Mouse (Mus musculus) hindbrain, postnatal 0 days (tissue): Measurements from ENCODE around the gene Itga9. TPM values are rescaled to one million over a fixed set of nuclear protein-coding genes. Genes with fewer than 3 reads are reported as not detected.

Experiments
- ATAC-seq: fragments of 200-750 bp; cut with Nextera tagmentation; 2 replicates; pipeline ENCODE4 v1.8.0; 2017; ENCODE audit warnings: mild to moderate bottlenecking, moderate TSS enrichment, moderate library complexity
- DNase-seq: peaks from one replicate; pipeline ENCODE4 v3.0.0-alpha.2; 2015; ENCODE audit warnings: low spot score
- H3K27ac ChIP-seq: fragments of 300-500 bp; sonication (generic); 2 replicates; pipeline ENCODE4 v1.5.1; 2014; ENCODE audit warnings: mild to moderate bottlenecking
- H3K27me3 ChIP-seq: fragments of 300-500 bp; sonication (generic); 2 replicates; pipeline ENCODE4 v1.6.1; 2014; ENCODE audit warnings: low read length, mixed read lengths; ENCODE audit not compliant: insufficient read depth
- H3K36me3 ChIP-seq: fragments of 300-500 bp; sonication (generic); 2 replicates; pipeline ENCODE4 v1.6.1; 2014; ENCODE audit warnings: low read length, mixed read lengths; ENCODE audit not compliant: insufficient read depth
- H3K4me1 ChIP-seq: fragments of 300-500 bp; sonication (generic); 2 replicates; pipeline ENCODE4 v1.6.1; 2014; ENCODE audit warnings: antibody characterized with exemption, low read length, mixed read lengths; ENCODE audit not compliant: insufficient read depth
- H3K4me2 ChIP-seq: fragments of 300-500 bp; sonication (generic); 2 replicates; pipeline ENCODE4 v1.6.1; 2014; ENCODE audit warnings: low read depth, mild to moderate bottlenecking, low read length, moderate library complexity, mixed read lengths
- H3K4me3 ChIP-seq: fragments of 300-500 bp; sonication (generic); 2 replicates; pipeline ENCODE4 v1.5.1; 2014; ENCODE audit warnings: low read length
- H3K9ac ChIP-seq: fragments of 300-500 bp; sonication (generic); replicated peaks from 2 replicates; pipeline ENCODE4 v1.6.1; 2014; ENCODE audit warnings: mild to moderate bottlenecking, low read length, moderate library complexity, mixed read lengths
- H3K9me3 ChIP-seq: fragments of 300-500 bp; sonication (generic); 2 replicates; pipeline ENCODE4 v1.6.1; 2016; ENCODE audit warnings: low read length, mixed read lengths
- CTCF ChIP-seq: IDR thresholded peaks from 2 replicates; pipeline ENCODE4 v1.5.1; 2016; ENCODE audit warnings: antibody characterized with exemption, control low read depth, low read depth
- WGBS: fragments of 180-500 bp; shearing (Covaris S2); extraction: QIAGEN DNeasy Blood & Tissue Kit; methylation state at CpG from one replicate; pipeline ENCODE4 v1.1.7; 2014; 5-methylcytosine and 5-hydroxymethylcytosine counted together
- polyA plus RNA-seq: library from polyadenylated mRNA; unstranded; fragments of >200 nt; fragmentation: Nextera tagmentation; extraction: Ambion mirVana; gene quantifications from 2 replicates; pipeline ENCODE4 v1.2.1, GENCODE M21; 2015
- total RNA-seq: library from RNA; depleted of rRNA; stranded (reverse); fragments of >200 nt; gene quantifications from 2 replicates; pipeline ENCODE4 v1.2.3, GENCODE M21; 2014

The Itga9 gene
- total and polyA plus RNA-seq, 2 experiments from 2014 or later, result 1.5 to 4.4 TPM

DNA sequence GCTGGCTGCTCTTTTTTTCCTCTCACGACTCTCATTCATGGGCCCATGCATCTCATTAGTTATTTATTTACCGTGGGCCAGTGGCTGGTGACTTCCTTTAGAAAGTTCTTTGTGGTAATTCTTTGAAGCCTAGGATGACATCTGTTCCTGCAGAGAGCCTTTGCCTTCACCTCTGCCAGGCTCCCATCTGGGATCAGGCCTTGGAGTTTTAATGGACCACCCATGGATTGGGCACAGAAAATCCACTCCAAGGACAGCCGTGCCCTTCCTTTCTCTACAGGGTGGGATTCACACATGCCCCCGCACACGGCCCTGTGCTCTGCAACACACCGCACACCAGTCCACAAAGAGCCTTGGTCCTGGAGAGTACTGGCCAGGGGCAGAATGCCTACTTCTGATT is 295.4 kb downstream of the Itga9 start:
- DNase-seq (peak; percentile 58), ATAC-seq (peak; percentile 76)
- Histone ChIP-seq H3K4me2 (no peak overlapping the region), H3K4me3 (no peak overlapping the region), H3K27ac (no peak overlapping the region), H3K9me3 (no peaks in the 10 kb centered on the region), H3K9ac (no peak overlapping the region), H3K4me1 (no peaks in the 10 kb centered on the region), H3K27me3 (no peaks in the 10 kb centered on the region), H3K36me3 (no peaks in the 10 kb centered on the region)
- 18% methylated on average over 6 of the region's 6 CpGs for WGBS
- no peak for TF ChIP-seq CTCF

DNA sequence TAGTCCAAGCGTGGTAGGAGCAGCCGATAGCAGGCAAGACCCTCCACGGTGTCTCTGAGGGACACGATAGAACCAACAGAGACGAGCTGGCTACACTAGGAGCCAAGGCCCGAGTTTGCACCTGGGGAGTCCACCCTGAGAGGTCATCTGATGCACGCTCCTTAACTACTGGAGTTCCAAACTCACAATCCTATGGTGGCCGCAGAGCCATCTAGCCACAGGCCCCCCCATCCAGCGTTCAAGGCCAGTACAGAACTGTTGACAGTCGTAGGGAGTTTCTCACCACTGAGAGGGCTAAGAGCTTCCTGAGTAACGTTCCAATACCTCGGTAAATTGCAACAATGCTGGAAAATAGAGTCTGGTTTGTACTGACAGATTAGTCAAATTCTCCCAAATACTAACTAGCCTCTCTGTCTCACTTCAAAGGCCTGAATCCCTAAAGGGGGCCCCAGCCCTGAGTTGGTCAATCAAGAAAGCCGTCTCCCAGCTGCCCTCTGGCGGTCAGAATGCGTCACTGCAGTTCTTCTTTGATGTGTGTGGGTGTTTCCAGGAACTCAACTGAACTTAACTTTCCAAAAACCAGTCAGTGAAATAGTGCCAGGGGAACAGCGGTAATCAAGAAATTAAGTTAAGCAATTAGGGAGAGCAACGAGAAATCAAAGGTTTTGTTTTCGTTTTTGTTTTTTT is 301.6 kb downstream of the Itga9 start:
- no peaks in the 10 kb centered on the region for H3K9me3 ChIP-seq
- TF ChIP-seq CTCF, result peak; percentile 95
- 53% methylated on average over 18 of the region's 18 CpGs for WGBS
- no peak overlapping the region for H3K4me2 ChIP-seq
- H3K9ac ChIP-seq, result no peak overlapping the region
- ATAC-seq (peak; percentile 56), DNase-seq (peak; percentile 85)
- H3K27ac ChIP-seq, result no peak overlapping the region
- no peaks in the 10 kb centered on the region for H3K27me3 ChIP-seq
- no peak overlapping the region for H3K4me3 ChIP-seq
- H3K36me3 ChIP-seq, result no peaks in the 10 kb centered on the region
- no peaks in the 10 kb centered on the region for H3K4me1 ChIP-seq

DNA sequence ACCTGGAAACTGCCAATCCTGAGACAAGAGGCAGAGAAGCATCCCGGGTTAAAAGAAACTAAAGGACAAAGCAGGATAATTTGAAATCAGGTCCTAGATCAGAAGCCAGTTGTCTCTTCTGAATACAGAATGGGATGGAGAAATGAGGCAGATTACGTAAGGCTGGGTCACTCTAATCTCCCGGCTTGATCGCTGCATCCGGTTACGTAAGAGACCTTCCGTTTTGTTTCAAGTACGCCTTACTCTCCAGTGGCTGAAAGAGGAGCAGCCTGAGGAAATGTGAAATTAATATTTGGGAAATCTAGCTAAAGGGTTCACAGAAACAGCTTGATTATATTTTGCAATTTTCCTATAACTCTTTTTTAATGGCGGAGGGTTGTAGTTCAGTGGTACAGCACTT is 306.6 kb downstream of the Itga9 start:
- no peak for TF ChIP-seq CTCF
- Histone ChIP-seq H3K4me2 (no peak overlapping the region), H3K27me3 (no peaks in the 10 kb centered on the region), H3K9ac (no peak overlapping the region), H3K36me3 (no peaks in the 10 kb centered on the region), H3K4me1 (no peaks in the 10 kb centered on the region), H3K4me3 (no peak overlapping the region), H3K27ac (no peak overlapping the region), H3K9me3 (no peaks in the 10 kb centered on the region)
- DNase-seq (no peak), ATAC-seq (no peak)
- WGBS, result 90% methylated on average over 9 of the region's 9 CpGs

DNA sequence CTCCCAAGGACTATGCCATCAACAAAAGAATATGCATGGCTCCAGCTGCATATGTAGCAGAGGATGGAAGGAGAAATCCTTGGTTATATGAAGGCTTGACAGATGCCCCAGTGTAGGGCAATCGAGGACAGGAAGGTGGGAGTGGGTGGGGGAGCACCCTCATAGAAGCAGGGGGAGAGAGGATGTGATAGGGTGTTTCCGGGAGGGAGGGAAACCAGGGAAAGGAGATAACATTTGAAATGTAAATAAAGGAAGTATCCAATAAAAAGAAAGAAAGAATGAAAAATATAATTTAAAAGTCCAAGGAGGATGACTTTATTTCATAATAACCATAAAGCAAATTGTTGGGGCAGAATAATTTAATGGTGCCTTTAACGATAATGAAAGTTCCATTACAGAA is 307.1 kb downstream of the Itga9 start:
- TF ChIP-seq CTCF, result no peak
- no peak overlapping the region for H3K4me2 ChIP-seq
- no peaks in the 10 kb centered on the region for H3K4me1 ChIP-seq
- DNase-seq (no peak), ATAC-seq (no peak)
- H3K27ac ChIP-seq, result no peak overlapping the region
- H3K9me3 ChIP-seq, result no peaks in the 10 kb centered on the region
- H3K4me3 ChIP-seq, result no peak overlapping the region
- no peaks in the 10 kb centered on the region for H3K27me3 ChIP-seq
- no peak overlapping the region for H3K9ac ChIP-seq
- WGBS, result 90% methylated on average over 3 of the region's 3 CpGs
- H3K36me3 ChIP-seq, result no peaks in the 10 kb centered on the region

DNA sequence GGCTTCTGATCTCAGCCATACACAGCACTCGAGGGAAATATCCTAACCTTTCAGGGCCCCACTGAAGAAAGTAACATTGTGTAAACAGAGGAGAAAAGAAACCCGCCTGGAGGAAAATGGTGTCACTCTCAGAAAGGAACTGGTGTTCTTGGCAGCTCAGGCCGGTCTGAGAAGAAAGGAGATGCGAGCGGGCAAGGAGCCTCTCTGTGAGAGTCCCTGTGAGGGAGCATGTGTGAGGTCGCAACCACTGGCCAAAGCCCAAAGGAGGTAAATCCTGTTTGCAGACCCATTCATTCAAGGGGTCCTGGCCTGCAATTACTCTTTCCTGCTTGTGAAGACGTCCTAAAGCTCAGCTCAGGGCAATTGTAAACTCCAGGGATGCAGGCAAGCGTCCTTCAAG is 308.1 kb downstream of the Itga9 start:
- TF ChIP-seq CTCF, result no peak
- no peaks in the 10 kb centered on the region for H3K9me3 ChIP-seq
- no peak overlapping the region for H3K9ac ChIP-seq
- H3K36me3 ChIP-seq, result no peaks in the 10 kb centered on the region
- ATAC-seq (no peak; the same call in 1 of the 2 replicates), DNase-seq (peak; percentile 33)
- H3K4me1 ChIP-seq, result no peaks in the 10 kb centered on the region
- H3K27me3 ChIP-seq, result no peaks in the 10 kb centered on the region
- no peak overlapping the region for H3K27ac ChIP-seq
- no peak overlapping the region for H3K4me3 ChIP-seq
- WGBS, result 32% methylated on average over 8 of the region's 8 CpGs
- H3K4me2 ChIP-seq, result no peak overlapping the region

DNA sequence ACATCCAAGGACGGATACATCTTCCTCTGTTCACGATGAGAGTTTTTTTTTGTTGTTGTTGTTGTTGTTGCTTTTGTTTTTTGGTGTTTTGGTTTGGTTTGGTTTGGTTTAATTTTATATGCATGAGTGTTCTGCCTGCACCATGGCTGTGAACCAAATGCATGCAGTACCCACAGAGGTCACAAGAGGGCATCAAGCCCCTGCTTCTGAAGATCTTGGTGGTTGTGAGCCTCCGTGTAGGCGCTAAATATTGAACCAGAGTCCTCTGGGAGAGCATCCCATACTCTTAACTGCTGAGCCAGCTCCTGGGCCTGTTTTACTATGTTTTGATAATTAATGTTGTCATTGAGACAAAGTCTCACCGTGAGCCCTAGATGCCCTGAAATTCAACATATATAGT is 308.8 kb downstream of the Itga9 start:
- Histone ChIP-seq H3K4me3 (no peak overlapping the region), H3K27me3 (no peaks in the 10 kb centered on the region), H3K9ac (no peak overlapping the region), H3K4me2 (no peak overlapping the region), H3K36me3 (no peaks in the 10 kb centered on the region), H3K9me3 (no peaks in the 10 kb centered on the region), H3K4me1 (no peaks in the 10 kb centered on the region), H3K27ac (no peak overlapping the region)
- WGBS, result 59% methylated on average over 5 of the region's 5 CpGs
- TF ChIP-seq CTCF, result peak; percentile 76
- DNase-seq (peak; percentile 52), ATAC-seq (no peak)

DNA sequence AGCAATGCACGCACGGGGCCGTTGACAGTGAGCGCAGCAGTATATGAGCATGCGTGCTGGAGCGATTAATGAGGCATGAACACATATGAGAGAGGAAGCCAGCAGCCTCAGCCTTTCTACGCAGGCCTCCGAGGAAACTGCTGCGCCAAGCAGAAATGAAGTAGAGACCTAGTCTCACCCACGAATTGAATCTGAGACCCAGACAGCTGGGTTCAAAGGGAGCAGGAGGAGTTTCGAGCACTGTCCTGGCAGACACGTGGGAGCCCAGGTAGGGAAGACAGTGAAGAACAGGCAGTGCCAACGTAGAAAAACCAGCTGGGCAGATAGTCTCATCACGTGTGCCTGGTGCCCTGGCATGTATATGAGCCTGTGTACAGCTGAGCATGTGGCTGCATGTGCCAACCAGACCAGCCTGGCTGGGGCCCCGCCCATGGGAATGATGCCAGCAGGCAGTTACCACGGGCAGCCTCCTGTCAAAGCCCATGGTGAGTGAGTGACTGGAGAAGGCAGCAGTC is 313.2 kb downstream of the Itga9 start:
- Histone ChIP-seq H3K4me3 (no peak overlapping the region), H3K9ac (no peak overlapping the region), H3K36me3 (no peaks in the 10 kb centered on the region), H3K9me3 (no peaks in the 10 kb centered on the region), H3K4me2 (peak overlapping the region; percentile 1; the same call in 1 of the 2 replicates), H3K27me3 (no peaks in the 10 kb centered on the region), H3K4me1 (0 out of 2 replicates have a peak, but pooled peaks cover under 1% of the 10 kb centered on the region), H3K27ac (peak overlapping the region; percentile 4)
- 46% methylated on average over 16 of the region's 16 CpGs for WGBS
- no peak for TF ChIP-seq CTCF
- peak; percentile 66 for ATAC-seq
- DNase-seq, result peak; percentile 67
